Mouse (Mus musculus) neural tube, embryonic 11.5 days (tissue): ENCODE measurements around the gene Lmf2. TPM values are rescaled to one million over a fixed set of nuclear protein-coding genes. Genes with fewer than 3 reads are reported as not detected.

Experiments used
- ATAC-seq: fragments of 200-750 bp; cut with Nextera tagmentation; 2 replicates; pipeline ENCODE4 v1.8.0; 2017; ENCODE audit warnings: moderate number of reproducible peaks, mild to moderate bottlenecking, moderate TSS enrichment, moderate library complexity; ENCODE audit not compliant: insufficient read depth, low FRiP score, low TSS enrichment
- DNase-seq: peaks from one replicate; pipeline ENCODE4 v3.0.0-alpha.2; 2015; ENCODE audit warnings: low spot score
- H3K27ac ChIP-seq: fragments of 300-500 bp; sonication (generic); 2 replicates; pipeline ENCODE4 v1.5.1; 2014; ENCODE audit warnings: low read depth, mild to moderate bottlenecking, low read length
- H3K27me3 ChIP-seq: fragments of 300-500 bp; sonication (generic); 2 replicates; pipeline ENCODE4 v1.6.1; 2014; ENCODE audit warnings: mild to moderate bottlenecking, low read length, mixed read lengths; ENCODE audit not compliant: control insufficient read depth, insufficient read depth
- H3K36me3 ChIP-seq: fragments of 300-500 bp; sonication (generic); 2 replicates; pipeline ENCODE4 v1.6.1; 2014; ENCODE audit warnings: mild to moderate bottlenecking, low read length, moderate library complexity, mixed read lengths; ENCODE audit not compliant: control insufficient read depth, insufficient read depth
- H3K4me1 ChIP-seq: fragments of 300-500 bp; sonication (generic); 2 replicates; pipeline ENCODE4 v1.6.1; 2014; ENCODE audit warnings: low read length, mixed read lengths; ENCODE audit not compliant: control insufficient read depth, insufficient read depth
- H3K4me2 ChIP-seq: fragments of 300-500 bp; sonication (generic); 2 replicates; pipeline ENCODE4 v1.6.1; 2014; ENCODE audit warnings: low read depth, mild to moderate bottlenecking, moderate library complexity
- H3K4me3 ChIP-seq: fragments of 300-500 bp; sonication (generic); 2 replicates; pipeline ENCODE4 v1.5.1; 2014; ENCODE audit warnings: low read depth, low read length
- H3K9ac ChIP-seq: fragments of 300-500 bp; sonication (generic); 2 replicates; pipeline ENCODE4 v1.6.1; 2014; ENCODE audit warnings: mild to moderate bottlenecking, low read length
- H3K9me3 ChIP-seq: fragments of 300-500 bp; sonication (generic); 2 replicates; pipeline ENCODE4 v1.6.1; 2016; ENCODE audit warnings: low read length; ENCODE audit not compliant: control insufficient read depth
- whole genome bisulfite sequencing: fragments of 180-500 bp; shearing (Covaris S2); extraction: QIAGEN DNeasy Blood & Tissue Kit; methylation state at CpG from one replicate; pipeline ENCODE4 v1.1.7; 2014; 5-methylcytosine and 5-hydroxymethylcytosine counted together
- polyA plus RNA-seq: library from polyadenylated mRNA; unstranded; fragments of >200 nt; fragmentation: Nextera tagmentation; extraction: Ambion mirVana; gene quantifications from 2 replicates; pipeline ENCODE4 v1.2.1, GENCODE M21; 2014

Lmf2 gene
- polyA plus RNA-seq, 1 experiment from 2014 or later: 35.8 TPM

DNA sequence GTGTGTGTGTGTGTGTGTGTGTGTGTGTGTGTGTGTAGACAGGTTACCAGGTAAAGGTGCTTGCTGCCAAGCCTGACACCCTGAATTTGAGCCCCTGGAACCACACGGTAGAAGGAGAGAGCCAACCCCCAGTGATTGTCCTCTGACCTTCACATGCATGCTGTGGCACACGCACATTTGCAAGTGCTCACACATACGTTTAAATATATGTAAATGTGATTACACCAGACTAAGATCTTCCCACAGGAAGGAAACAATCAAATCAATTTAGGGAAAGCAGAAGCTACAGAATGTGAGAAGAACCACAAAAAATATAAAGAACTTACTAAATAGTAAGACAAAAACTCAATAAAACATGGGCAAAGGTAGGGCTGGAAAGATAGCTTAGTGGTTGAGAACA is 15.3 kb downstream of the Lmf2 start:
- Histone ChIP-seq H3K36me3 (no peaks in the 10 kb centered on the region), H3K4me2 (no peak overlapping the region), H3K9ac (no peak overlapping the region), H3K9me3 (no peaks in the 10 kb centered on the region), H3K27ac (no peak overlapping the region), H3K4me3 (no peak overlapping the region), H3K4me1 (no peaks in the 10 kb centered on the region), H3K27me3 (no peaks in the 10 kb centered on the region)
- 78% methylated on average over 3 of the region's 3 CpGs for WGBS
- no peak for DNase-seq
- ATAC-seq: no peak

GRCm38 (mm10) chr15:89339696-89340095 is 15.8 kb downstream of the Lmf2 start:
- H3K9me3 ChIP-seq: no peaks in the 10 kb centered on the region
- no peak overlapping the region for H3K4me2 ChIP-seq
- no peaks in the 10 kb centered on the region for H3K4me1 ChIP-seq
- no peak overlapping the region for H3K9ac ChIP-seq
- 86% methylated on average over 2 of the region's 2 CpGs for WGBS
- H3K27ac ChIP-seq: no peak overlapping the region
- no peak for DNase-seq
- H3K4me3 ChIP-seq: no peak overlapping the region
- no peaks in the 10 kb centered on the region for H3K36me3 ChIP-seq
- no peaks in the 10 kb centered on the region for H3K27me3 ChIP-seq
- ATAC-seq: no peak

GRCm38 (mm10) chr15:89336422-89336821 is 19.0 kb downstream of the Lmf2 start:
- Histone ChIP-seq H3K9ac (no peak overlapping the region), H3K27me3 (no peaks in the 10 kb centered on the region), H3K27ac (no peak overlapping the region), H3K4me1 (no peaks in the 10 kb centered on the region), H3K4me3 (no peak overlapping the region), H3K9me3 (no peaks in the 10 kb centered on the region), H3K36me3 (no peaks in the 10 kb centered on the region), H3K4me2 (no peak overlapping the region)
- ATAC-seq: no peak
- WGBS: 88% methylated on average over 14 of the region's 14 CpGs
- no peak for DNase-seq

GRCm38 (mm10) chr15:89334774-89335537 is 20.5 kb downstream of the Lmf2 start:
- no peak overlapping the region for H3K9ac ChIP-seq
- H3K27ac ChIP-seq: no peak overlapping the region
- no peak overlapping the region for H3K4me2 ChIP-seq
- no peak overlapping the region for H3K4me3 ChIP-seq
- H3K9me3 ChIP-seq: no peaks in the 10 kb centered on the region
- no peaks in the 10 kb centered on the region for H3K36me3 ChIP-seq
- WGBS: 87% methylated on average over 17 of the region's 17 CpGs
- ATAC-seq (no peak), DNase-seq (no peak)
- no peaks in the 10 kb centered on the region for H3K27me3 ChIP-seq
- no peaks in the 10 kb centered on the region for H3K4me1 ChIP-seq

DNA sequence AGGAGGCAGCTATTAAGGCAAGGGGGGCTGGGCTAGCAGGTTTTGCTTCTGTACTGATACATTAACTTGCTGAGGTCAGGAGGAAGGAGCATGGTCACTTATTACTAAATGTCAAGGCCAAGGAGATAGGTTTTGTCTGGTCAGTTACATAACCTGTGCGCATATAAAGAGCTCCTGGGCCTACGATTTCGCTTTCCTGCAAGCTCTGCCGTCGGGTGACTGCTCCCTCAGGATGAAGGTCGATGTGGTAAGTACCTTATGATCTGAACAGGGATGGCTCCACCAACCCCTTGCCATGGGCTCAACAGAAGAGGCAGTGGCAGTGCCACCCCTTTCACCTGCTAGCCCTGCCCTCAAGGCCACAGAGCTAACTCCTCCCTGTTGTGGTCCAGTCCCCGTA is 21.2 kb downstream of the Lmf2 start, which contains the start of gene Miox:
TSS of gene Miox (plus strand) at position 128 of the 400 bp plus-strand sequence.
- 92% methylated on average over 7 of the region's 7 CpGs for WGBS
- Histone ChIP-seq H3K27me3 (no peaks in the 10 kb centered on the region), H3K4me1 (no peaks in the 10 kb centered on the region), H3K36me3 (no peaks in the 10 kb centered on the region), H3K4me2 (no peak within 1 kb of the TSS), H3K9me3 (no peaks in the 10 kb centered on the region), H3K4me3 (no peak within 1 kb of the TSS), H3K27ac (no peak within 1 kb of the TSS), H3K9ac (no peak within 1 kb of the TSS)
- DNase-seq: no peak
- ATAC-seq: no peak

DNA sequence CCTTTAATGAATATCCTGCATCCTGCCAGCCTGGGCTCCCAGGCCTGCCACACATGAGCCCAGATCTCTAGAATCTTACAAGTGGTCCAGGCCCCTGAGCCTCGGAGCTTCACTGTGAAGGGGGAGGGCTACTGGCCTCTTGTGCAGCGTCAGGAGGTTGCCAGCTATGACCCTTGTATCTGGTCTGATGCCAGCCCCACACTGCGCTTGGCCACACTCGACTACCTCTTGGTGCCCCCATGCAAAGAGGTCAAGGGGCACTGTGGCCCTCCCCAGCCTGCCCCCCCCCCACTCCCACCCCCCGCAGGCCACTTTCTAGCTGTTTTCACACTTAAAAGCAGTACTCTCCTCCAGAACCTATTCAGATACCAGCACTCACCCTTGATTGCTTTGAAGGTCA is 29.0 kb downstream of the Lmf2 start:
- H3K9ac ChIP-seq: no peak overlapping the region
- 0 out of 2 replicates have a peak, but pooled peaks cover 2% of the 10 kb centered on the region for H3K27me3 ChIP-seq
- no peak overlapping the region for H3K4me2 ChIP-seq
- DNase-seq (no peak), ATAC-seq (no peak)
- H3K27ac ChIP-seq: no peak overlapping the region
- no peaks in the 10 kb centered on the region for H3K36me3 ChIP-seq
- H3K4me1 ChIP-seq: 0 out of 2 replicates have a peak, but pooled peaks cover 4% of the 10 kb centered on the region
- no peaks in the 10 kb centered on the region for H3K9me3 ChIP-seq
- no peak overlapping the region for H3K4me3 ChIP-seq
- 70% methylated on average over 5 of the region's 5 CpGs for WGBS

DNA sequence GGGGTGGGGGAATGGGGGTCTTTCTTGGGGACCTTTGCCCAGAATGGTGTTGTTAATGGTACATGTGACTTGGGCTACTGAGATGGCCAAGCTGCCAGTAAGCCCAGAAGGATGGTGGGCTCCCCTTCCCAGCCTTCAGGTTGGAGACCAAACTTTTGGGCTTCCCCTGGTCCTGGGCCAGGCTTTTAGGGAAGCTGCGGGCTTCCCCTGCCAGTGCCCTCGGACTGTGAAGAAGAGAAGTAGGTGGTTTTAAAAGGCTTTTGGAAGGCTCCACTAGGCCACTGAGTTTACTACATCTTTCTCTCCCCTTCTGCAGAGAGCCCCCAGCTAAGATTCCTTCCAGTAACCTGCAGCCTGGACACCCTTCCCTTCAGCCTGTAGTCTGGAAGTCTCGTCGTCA is 31.8 kb downstream of the Lmf2 start:
- ATAC-seq (no peak), DNase-seq (no peak)
- Histone ChIP-seq H3K4me3 (no peak overlapping the region), H3K27me3 (0 out of 2 replicates have a peak, but pooled peaks cover 2% of the 10 kb centered on the region), H3K9ac (no peak overlapping the region), H3K36me3 (no peaks in the 10 kb centered on the region), H3K9me3 (no peaks in the 10 kb centered on the region), H3K4me2 (no peak overlapping the region), H3K4me1 (0 out of 2 replicates have a peak, but pooled peaks cover 4% of the 10 kb centered on the region), H3K27ac (no peak overlapping the region)
- WGBS: 91% methylated on average over 4 of the region's 4 CpGs

- no peak for DNase-seq
- 0 out of 2 replicates have a peak, but pooled peaks cover 4% of the 10 kb centered on the region for H3K4me1 ChIP-seq
- H3K36me3 ChIP-seq: no peaks in the 10 kb centered on the region
- WGBS: 9% methylated on average over 26 of the region's 26 CpGs
- no peak within 1 kb of the TSS for H3K27ac ChIP-seq
- ATAC-seq: no peak
- no peak within 1 kb of the TSS for H3K9ac ChIP-seq
- H3K4me3 ChIP-seq: no peak within 1 kb of the TSS
- 0 out of 2 replicates have a peak, but pooled peaks cover 2% of the 10 kb centered on the region for H3K27me3 ChIP-seq
- no peaks in the 10 kb centered on the region for H3K9me3 ChIP-seq
- peak within 1 kb of the TSS; percentile 36; the same call in 1 of the 2 replicates for H3K4me2 ChIP-seq
These were observed 32.6 kb downstream of the Lmf2 start, which contains the start of gene Adm2 for GRCm38 (mm10) chr15:89322670-89323522. Gene Adm2 (plus strand): TSS chr15:89322720.
